Mouse (Mus musculus): ENCODE results near the gene Itga10. TPM values are rescaled to one million over a fixed set of nuclear protein-coding genes. Genes with fewer than 3 reads are reported as not detected.
"Not testable (repeated sequence)": the region's sequence is repeated elsewhere in the genome, so short reads cannot be mapped to it uniquely, and the experiment has no call there.

The Itga10 gene
- polyA plus RNA-seq, 1 experiment from 2014 or later = 0.86 TPM

GRCm38 (mm10) chr3:96600639-96601250 lies 44.6 kb upstream of the Itga10 start, which contains the start of gene Lix1l:
Lix1l (plus strand) TSS chr3:96601149.
- H3K27me3 ChIP-seq (ENCODE audit: control insufficient read depth, insufficient read depth, low read length) = peaks cover 6% of the 10 kb centered on the region
- peak within 1 kb of the TSS; percentile 86 for H3K4me3 ChIP-seq (ENCODE audit: low read depth, low read length)
- whole genome bisulfite sequencing = under 1% methylated on average over 27 of the region's 27 CpGs
- peaks cover 39% of the 10 kb centered on the region for H3K4me1 ChIP-seq (ENCODE audit: control insufficient read depth, insufficient read depth, low read length)
- peak within 1 kb of the TSS; percentile 82 for H3K27ac ChIP-seq (ENCODE audit: low read depth, low read length)
- DNase-seq (ENCODE audit: low spot score) (peak; percentile 94), ATAC-seq (ENCODE audit: insufficient read depth, low FRiP score, low TSS enrichment) (peak; percentile 92)
- H3K9me3 ChIP-seq (ENCODE audit: control insufficient read depth, low read length) = no peaks in the 10 kb centered on the region
- H3K9ac ChIP-seq (ENCODE audit: low read length) = peak within 1 kb of the TSS; percentile 89
- peak within 1 kb of the TSS; percentile 67 for H3K4me2 ChIP-seq (ENCODE audit: low read depth)
- no peaks in the 10 kb centered on the region for H3K36me3 ChIP-seq (ENCODE audit: control insufficient read depth, insufficient read depth, low read length)

- Histone ChIP-seq H3K4me1 (ENCODE audit: control insufficient read depth, insufficient read depth, low read length) (peaks cover 37% of the 10 kb centered on the region), H3K4me2 (ENCODE audit: low read depth) (peak overlapping the region; percentile 67), H3K36me3 (ENCODE audit: control insufficient read depth, insufficient read depth, low read length) (no peaks in the 10 kb centered on the region), H3K27me3 (ENCODE audit: control insufficient read depth, insufficient read depth, low read length) (peaks cover 4% of the 10 kb centered on the region), H3K9me3 (ENCODE audit: control insufficient read depth, low read length) (no peaks in the 10 kb centered on the region), H3K27ac (ENCODE audit: low read depth, low read length) (peak overlapping the region; percentile 82), H3K9ac (ENCODE audit: low read length) (peak overlapping the region; percentile 89), H3K4me3 (ENCODE audit: low read depth, low read length) (peak overlapping the region; percentile 86)
- peak; percentile 65 for ATAC-seq (ENCODE audit: insufficient read depth, low FRiP score, low TSS enrichment)
- 1% methylated on average over 26 of the region's 40 CpGs for WGBS
- peak; percentile 70 for DNase-seq (ENCODE audit: low spot score)
Observed at GRCm38 (mm10) chr3:96601251-96601787, 44.1 kb upstream of the Itga10 start.

GRCm38 (mm10) chr3:96601941-96602703 lies 43.3 kb upstream of the Itga10 start:
- no peak for ATAC-seq (ENCODE audit: insufficient read depth, low FRiP score, low TSS enrichment)
- Histone ChIP-seq H3K27ac (ENCODE audit: low read depth, low read length) (peak overlapping the region; percentile 36), H3K4me3 (ENCODE audit: low read depth, low read length) (peak overlapping the region; percentile 86), H3K9ac (ENCODE audit: low read length) (peak overlapping the region; percentile 89), H3K27me3 (ENCODE audit: control insufficient read depth, insufficient read depth, low read length) (no peaks in the 10 kb centered on the region), H3K4me2 (ENCODE audit: low read depth) (peak overlapping the region; percentile 67), H3K36me3 (ENCODE audit: control insufficient read depth, insufficient read depth, low read length) (no peaks in the 10 kb centered on the region), H3K4me1 (ENCODE audit: control insufficient read depth, insufficient read depth, low read length) (peaks cover 32% of the 10 kb centered on the region), H3K9me3 (ENCODE audit: control insufficient read depth, low read length) (no peaks in the 10 kb centered on the region)
- 33% methylated on average over 10 of the region's 10 CpGs for WGBS
- no peak for DNase-seq (ENCODE audit: low spot score)

GRCm38 (mm10) chr3:96602704-96603084 lies 42.7 kb upstream of the Itga10 start:
- 49% methylated on average over 5 of the region's 5 CpGs for WGBS
- Histone ChIP-seq H3K9ac (ENCODE audit: low read length) (peak overlapping the region; percentile 89), H3K27me3 (ENCODE audit: control insufficient read depth, insufficient read depth, low read length) (no peaks in the 10 kb centered on the region), H3K27ac (ENCODE audit: low read depth, low read length) (peak overlapping the region; percentile 36; the same call in 1 of the 2 replicates), H3K9me3 (ENCODE audit: control insufficient read depth, low read length) (no peaks in the 10 kb centered on the region), H3K4me3 (ENCODE audit: low read depth, low read length) (peak overlapping the region; percentile 86), H3K4me1 (ENCODE audit: control insufficient read depth, insufficient read depth, low read length) (peaks cover 27% of the 10 kb centered on the region), H3K36me3 (ENCODE audit: control insufficient read depth, insufficient read depth, low read length) (no peaks in the 10 kb centered on the region), H3K4me2 (ENCODE audit: low read depth) (peak overlapping the region; percentile 67)
- DNase-seq (ENCODE audit: low spot score) = no peak
- no peak for ATAC-seq (ENCODE audit: insufficient read depth, low FRiP score, low TSS enrichment)

- ATAC-seq (ENCODE audit: insufficient read depth, low FRiP score, low TSS enrichment) (no peak), DNase-seq (ENCODE audit: low spot score) (no peak)
- WGBS = 60% methylated on average over 5 of the region's 5 CpGs
- peak overlapping the region; percentile 67 for H3K4me2 ChIP-seq (ENCODE audit: low read depth)
- H3K9ac ChIP-seq (ENCODE audit: low read length) = peak overlapping the region; percentile 89
- H3K9me3 ChIP-seq (ENCODE audit: control insufficient read depth, low read length) = no peaks in the 10 kb centered on the region
- peaks cover 23% of the 10 kb centered on the region for H3K4me1 ChIP-seq (ENCODE audit: control insufficient read depth, insufficient read depth, low read length)
- H3K4me3 ChIP-seq (ENCODE audit: low read depth, low read length) = peak overlapping the region; percentile 86
- no peaks in the 10 kb centered on the region for H3K36me3 ChIP-seq (ENCODE audit: control insufficient read depth, insufficient read depth, low read length)
- H3K27ac ChIP-seq (ENCODE audit: low read depth, low read length) = no peak overlapping the region
- no peaks in the 10 kb centered on the region for H3K27me3 ChIP-seq (ENCODE audit: control insufficient read depth, insufficient read depth, low read length)
Observed at GRCm38 (mm10) chr3:96603311-96603710, 42.1 kb upstream of the Itga10 start.

- H3K9me3 ChIP-seq (ENCODE audit: control insufficient read depth, low read length); H3K36me3 ChIP-seq (ENCODE audit: control insufficient read depth, insufficient read depth, low read length); DNase-seq (ENCODE audit: low spot score); H3K9ac ChIP-seq (ENCODE audit: low read length); H3K4me2 ChIP-seq (ENCODE audit: low read depth); H3K4me3 ChIP-seq (ENCODE audit: low read depth, low read length); H3K27ac ChIP-seq (ENCODE audit: low read depth, low read length); ATAC-seq (ENCODE audit: insufficient read depth, low FRiP score, low TSS enrichment); H3K27me3 ChIP-seq (ENCODE audit: control insufficient read depth, insufficient read depth, low read length): not testable (repeated sequence)
- H3K4me1 ChIP-seq (ENCODE audit: control insufficient read depth, insufficient read depth, low read length) = peaks cover 17% of the 10 kb centered on the region
- WGBS = 87% methylated on average over 4 of the region's 4 CpGs
Observed at GRCm38 (mm10) chr3:96606007-96606406, 39.4 kb upstream of the Itga10 start.

GRCm38 (mm10) chr3:96606618-96607017 lies 38.8 kb upstream of the Itga10 start:
- H3K9ac ChIP-seq (ENCODE audit: low read length) = no peak overlapping the region
- no peak overlapping the region for H3K27ac ChIP-seq (ENCODE audit: low read depth, low read length)
- no peaks in the 10 kb centered on the region for H3K36me3 ChIP-seq (ENCODE audit: control insufficient read depth, insufficient read depth, low read length)
- no peak overlapping the region for H3K4me3 ChIP-seq (ENCODE audit: low read depth, low read length)
- H3K4me2 ChIP-seq (ENCODE audit: low read depth) = no peak overlapping the region
- H3K27me3 ChIP-seq (ENCODE audit: control insufficient read depth, insufficient read depth, low read length) = no peaks in the 10 kb centered on the region
- 91% methylated on average over 4 of the region's 4 CpGs for WGBS
- ATAC-seq (ENCODE audit: insufficient read depth, low FRiP score, low TSS enrichment) (no peak), DNase-seq (ENCODE audit: low spot score) (no peak)
- H3K9me3 ChIP-seq (ENCODE audit: control insufficient read depth, low read length) = no peaks in the 10 kb centered on the region
- peaks cover 17% of the 10 kb centered on the region for H3K4me1 ChIP-seq (ENCODE audit: control insufficient read depth, insufficient read depth, low read length)

GRCm38 (mm10) chr3:96617941-96618340 lies 27.4 kb upstream of the Itga10 start:
- H3K4me2 ChIP-seq (ENCODE audit: low read depth) = no peak overlapping the region
- WGBS = 91% methylated on average over 3 of the region's 3 CpGs
- no peaks in the 10 kb centered on the region for H3K9me3 ChIP-seq (ENCODE audit: control insufficient read depth, low read length)
- H3K27me3 ChIP-seq (ENCODE audit: control insufficient read depth, insufficient read depth, low read length) = no peaks in the 10 kb centered on the region
- H3K4me1 ChIP-seq (ENCODE audit: control insufficient read depth, insufficient read depth, low read length) = no peaks in the 10 kb centered on the region
- H3K27ac ChIP-seq (ENCODE audit: low read depth, low read length) = no peak overlapping the region
- H3K4me3 ChIP-seq (ENCODE audit: low read depth, low read length) = no peak overlapping the region
- ATAC-seq (ENCODE audit: insufficient read depth, low FRiP score, low TSS enrichment) = no peak
- H3K9ac ChIP-seq (ENCODE audit: low read length) = no peak overlapping the region
- DNase-seq (ENCODE audit: low spot score) = no peak
- peaks cover 7% of the 10 kb centered on the region for H3K36me3 ChIP-seq (ENCODE audit: control insufficient read depth, insufficient read depth, low read length)

Data from neural tube, embryonic 11.5 days (tissue).